Mouse (Mus musculus) neural tube, embryonic 12.5 days (tissue): ENCODE measurements around the gene Smyd1. TPM values are rescaled to one million over a fixed set of nuclear protein-coding genes. Genes with fewer than 3 reads are reported as not detected.

ENCODE experiments used
- ATAC-seq: fragments of 200-750 bp; cut with Nextera tagmentation; 2 replicates; pipeline ENCODE4 v1.8.0; 2017; ENCODE audit warnings: low read depth, mild to moderate bottlenecking, moderate TSS enrichment, moderate library complexity; ENCODE audit not compliant: low FRiP score
- H3K27ac ChIP-seq: fragments of 300-500 bp; sonication (generic); 2 replicates; pipeline ENCODE4 v1.5.1; 2016
- H3K27me3 ChIP-seq: fragments of 300-500 bp; sonication (generic); replicated peaks from 2 replicates; pipeline ENCODE4 v1.6.1; 2016; ENCODE audit warnings: mild to moderate bottlenecking
- H3K36me3 ChIP-seq: fragments of 300-500 bp; sonication (generic); 2 replicates; pipeline ENCODE4 v1.6.1; 2016; ENCODE audit warnings: mild to moderate bottlenecking
- H3K4me1 ChIP-seq: fragments of 300-500 bp; sonication (generic); 2 replicates; pipeline ENCODE4 v1.6.1; 2016
- H3K4me2 ChIP-seq: fragments of 300-500 bp; sonication (generic); replicated peaks from 2 replicates; pipeline ENCODE4 v1.6.1; 2016; ENCODE audit warnings: mild to moderate bottlenecking
- H3K4me3 ChIP-seq: fragments of 300-500 bp; sonication (generic); 2 replicates; pipeline ENCODE4 v1.5.1; 2016
- H3K9ac ChIP-seq: fragments of 300-500 bp; sonication (generic); 2 replicates; pipeline ENCODE4 v1.6.1; 2016; ENCODE audit warnings: mild to moderate bottlenecking
- H3K9me3 ChIP-seq: fragments of 300-500 bp; sonication (generic); 2 replicates; pipeline ENCODE4 v1.6.1; 2016; ENCODE audit warnings: mild to moderate bottlenecking
- whole genome bisulfite sequencing: fragments of 180-500 bp; shearing (Covaris S2); methylation state at CpG from one replicate; pipeline ENCODE4 v1.1.7; 2016; 5-methylcytosine and 5-hydroxymethylcytosine counted together
- microRNA-seq: library from miRNA; unstranded; fragments of <30 nt; microRNA quantifications from one replicate; pipeline ENCODE4, GENCODE M21; 2017
- polyA plus RNA-seq: library from polyadenylated mRNA; unstranded; fragments of >200 nt; fragmentation: Nextera tagmentation; extraction: Ambion mirVana; gene quantifications from 2 replicates; pipeline ENCODE4 v1.2.1, GENCODE M21; 2016

Smyd1 gene
- polyA plus RNA-seq, 1 experiment from 2014 or later, result 2.0 TPM

DNA sequence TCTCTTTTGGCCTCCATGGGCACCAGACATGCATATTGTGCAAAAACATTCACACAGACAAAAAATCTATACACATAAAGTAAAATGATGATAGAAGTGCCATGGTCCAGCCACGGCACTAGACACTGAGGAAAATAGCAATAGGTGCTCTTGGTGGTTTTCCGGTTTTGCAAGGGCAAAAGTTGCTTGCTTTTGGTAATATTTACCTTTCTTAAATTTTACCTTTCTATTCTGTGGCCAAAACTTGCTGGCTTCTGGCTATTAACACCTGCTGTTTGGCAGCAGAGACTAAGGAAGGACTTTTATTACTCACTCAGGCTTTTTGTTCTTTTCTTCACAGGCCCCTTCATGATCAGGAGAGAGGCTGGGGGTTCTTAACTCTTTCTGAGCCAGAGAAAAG lies 131.5 kb downstream of the Smyd1 start:
- ATAC-seq, result no peak
- Histone ChIP-seq H3K9ac (no peak overlapping the region), H3K27ac (no peak overlapping the region), H3K36me3 (no peaks in the 10 kb centered on the region), H3K4me3 (no peak overlapping the region), H3K4me2 (no peak overlapping the region), H3K27me3 (no peaks in the 10 kb centered on the region), H3K4me1 (no peaks in the 10 kb centered on the region), H3K9me3 (no peaks in the 10 kb centered on the region)
- WGBS, result 76% methylated on average over 2 of the region's 2 CpGs

DNA sequence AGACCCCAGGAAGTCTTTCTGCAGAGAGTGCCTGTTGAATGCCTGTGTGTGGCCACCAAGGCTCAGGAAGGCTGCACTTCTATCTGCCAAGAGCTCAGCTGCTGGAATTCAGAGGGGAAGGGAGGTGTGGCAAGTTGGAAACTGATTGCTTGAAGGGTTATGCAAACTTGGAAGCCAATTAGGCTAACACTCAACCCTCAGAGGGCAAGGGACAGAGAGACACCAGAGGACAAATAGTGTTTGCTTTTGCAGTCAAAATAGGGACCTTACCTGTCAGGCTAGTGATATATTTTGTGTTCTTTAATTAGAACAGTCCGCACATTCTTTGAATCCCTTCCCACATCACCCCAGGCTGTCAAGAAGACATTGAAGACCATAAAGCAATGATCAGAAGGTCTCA lies 132.5 kb downstream of the Smyd1 start:
- H3K9me3 ChIP-seq, result no peaks in the 10 kb centered on the region
- no peaks in the 10 kb centered on the region for H3K4me1 ChIP-seq
- H3K4me2 ChIP-seq, result no peak overlapping the region
- H3K9ac ChIP-seq, result no peak overlapping the region
- H3K4me3 ChIP-seq, result no peak overlapping the region
- H3K27ac ChIP-seq, result no peak overlapping the region
- WGBS, result 44% methylated on average over 1 of the region's 1 CpGs
- no peak for ATAC-seq
- H3K36me3 ChIP-seq, result no peaks in the 10 kb centered on the region
- no peaks in the 10 kb centered on the region for H3K27me3 ChIP-seq

DNA sequence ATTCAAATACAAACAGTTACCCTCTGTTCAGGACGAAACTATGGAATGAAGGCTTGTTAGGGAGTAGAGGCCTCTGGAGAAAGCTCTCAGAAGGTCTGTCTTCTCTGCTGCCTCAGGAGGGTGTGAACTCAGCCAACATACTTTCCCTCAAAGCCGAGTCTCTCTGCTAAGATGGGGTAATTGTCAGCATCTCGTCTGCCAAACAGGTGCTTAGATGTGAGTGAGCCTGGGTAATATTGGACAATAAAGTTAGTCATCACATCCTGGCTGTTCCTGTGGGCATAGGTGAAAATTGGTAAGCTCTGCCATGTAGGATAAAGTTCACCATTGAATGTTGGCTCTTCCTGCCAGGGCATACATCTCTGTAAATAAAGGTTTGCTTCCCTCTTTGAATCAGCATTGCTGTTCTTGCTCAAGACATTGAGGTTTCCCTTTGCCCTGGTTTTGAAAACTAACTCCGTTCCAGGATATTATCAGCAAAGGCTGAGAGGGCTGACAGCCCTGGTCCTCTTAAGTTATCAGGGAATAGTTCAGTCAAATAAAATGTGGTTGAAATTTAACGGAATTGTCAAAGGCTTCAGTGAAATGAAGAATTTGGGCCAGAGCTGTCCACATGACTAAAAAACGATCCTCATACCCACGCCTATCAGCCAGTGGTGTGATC lies 137.0 kb downstream of the Smyd1 start:
- H3K4me2 ChIP-seq, result no peak overlapping the region
- H3K4me3 ChIP-seq, result no peak overlapping the region
- no peak overlapping the region for H3K9ac ChIP-seq
- H3K9me3 ChIP-seq, result no peaks in the 10 kb centered on the region
- 88% methylated on average over 7 of the region's 7 CpGs for WGBS
- H3K4me1 ChIP-seq, result no peaks in the 10 kb centered on the region
- ATAC-seq, result no peak
- no peaks in the 10 kb centered on the region for H3K36me3 ChIP-seq
- H3K27ac ChIP-seq, result no peak overlapping the region
- no peaks in the 10 kb centered on the region for H3K27me3 ChIP-seq

DNA sequence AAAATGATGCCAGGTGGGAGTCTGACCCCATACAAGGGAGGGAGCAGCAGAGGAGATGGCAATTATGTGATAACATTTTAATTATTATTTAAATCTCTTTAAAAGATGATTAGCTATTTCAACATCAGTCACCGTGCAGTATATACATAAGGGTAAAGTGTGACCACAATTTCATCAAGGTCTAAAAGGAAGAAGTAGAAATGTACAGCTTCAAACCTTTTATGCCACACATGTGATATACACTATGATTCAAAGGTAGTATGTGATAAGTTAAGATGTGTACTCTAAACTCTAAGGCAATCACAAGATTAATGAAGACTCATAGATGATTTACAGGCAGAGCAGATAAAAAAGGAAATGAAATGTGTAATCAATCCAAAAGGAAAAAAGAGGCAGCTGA lies 141.4 kb downstream of the Smyd1 start:
- WGBS, result 87% methylated on average over 1 of the region's 1 CpGs
- H3K4me3 ChIP-seq, result no peak overlapping the region
- H3K9ac ChIP-seq, result no peak overlapping the region
- no peaks in the 10 kb centered on the region for H3K9me3 ChIP-seq
- no peak overlapping the region for H3K4me2 ChIP-seq
- H3K27me3 ChIP-seq, result no peaks in the 10 kb centered on the region
- no peaks in the 10 kb centered on the region for H3K4me1 ChIP-seq
- ATAC-seq, result no peak
- H3K27ac ChIP-seq, result no peak overlapping the region
- H3K36me3 ChIP-seq, result no peaks in the 10 kb centered on the region

DNA sequence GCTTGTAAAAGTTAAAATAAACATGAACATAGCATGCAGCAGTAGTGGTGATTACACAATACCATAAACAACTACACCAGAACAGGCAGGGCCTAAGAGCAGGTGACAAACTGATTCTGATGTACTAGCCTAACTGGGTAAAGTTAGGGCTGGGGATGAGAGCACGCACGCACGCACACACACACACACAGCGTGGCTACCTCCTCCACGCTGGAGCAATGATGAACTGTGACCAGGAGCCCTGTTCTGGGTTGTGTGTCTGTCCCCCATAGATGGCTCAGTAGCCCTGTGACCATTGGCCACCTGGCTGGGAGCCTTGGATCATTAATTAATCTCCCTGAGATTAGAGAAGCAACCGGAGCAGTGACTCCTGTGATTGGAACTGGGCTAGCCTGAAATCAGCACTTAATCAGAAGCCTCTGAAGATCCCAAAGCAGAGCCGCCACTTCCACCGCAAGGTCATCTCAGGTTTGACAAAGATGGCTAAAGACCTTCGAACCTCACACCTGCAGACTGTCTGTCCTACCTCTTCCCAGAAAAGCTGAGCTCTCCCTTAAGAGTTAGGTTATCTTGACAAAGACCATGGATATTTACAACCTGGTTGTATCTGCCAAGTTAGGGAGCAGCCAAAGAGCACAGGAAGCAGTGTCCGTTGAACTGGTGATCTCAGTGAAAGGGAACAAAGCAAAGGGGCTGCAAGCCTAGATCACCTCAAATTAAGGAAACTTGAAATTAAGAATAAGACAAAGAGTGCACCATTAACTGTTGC lies 149.0 kb downstream of the Smyd1 start:
- H3K4me2 ChIP-seq, result no peak overlapping the region

DNA sequence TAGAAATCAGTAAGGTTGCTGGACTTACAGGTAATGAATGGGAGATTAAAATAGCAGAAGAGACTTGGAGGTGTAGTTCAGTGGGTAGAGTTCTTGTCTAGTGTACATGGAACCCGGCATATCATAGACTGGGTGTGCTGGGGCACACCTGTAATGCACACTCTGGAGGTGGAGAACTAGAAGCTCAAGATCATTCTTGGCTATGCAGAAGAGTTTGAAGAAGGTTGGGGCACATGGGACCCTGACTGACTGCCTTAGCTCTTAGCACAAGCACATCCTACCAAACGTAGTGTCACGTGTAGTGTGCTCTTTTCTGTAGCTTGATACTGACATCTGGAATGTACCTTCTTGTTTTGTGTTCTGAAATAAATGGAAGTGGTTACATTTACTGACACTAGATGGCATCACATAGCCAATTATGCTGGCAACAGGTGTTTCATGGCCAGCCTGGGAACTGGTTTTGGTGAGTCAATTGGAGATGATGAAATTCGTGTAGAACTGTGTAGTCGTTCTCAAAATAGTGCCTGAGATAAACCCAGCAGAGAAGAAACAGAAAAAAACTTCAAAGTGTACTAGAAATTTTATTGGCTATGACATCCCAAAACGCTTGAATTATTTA lies 155.4 kb downstream of the Smyd1 start:
- Histone ChIP-seq H3K36me3 (no peaks in the 10 kb centered on the region), H3K27ac (no peak overlapping the region), H3K27me3 (no peaks in the 10 kb centered on the region), H3K4me3 (no peak overlapping the region), H3K9me3 (no peaks in the 10 kb centered on the region), H3K4me1 (no peaks in the 10 kb centered on the region), H3K9ac (no peak overlapping the region), H3K4me2 (no peak overlapping the region)
- no peak for ATAC-seq
- WGBS, result 61% methylated on average over 6 of the region's 6 CpGs

More for the DNA sequence above, 149.0 kb downstream of the Smyd1 start:
- H3K4me1 ChIP-seq, result no peaks in the 10 kb centered on the region
- H3K27ac ChIP-seq, result no peak overlapping the region
- H3K36me3 ChIP-seq, result no peaks in the 10 kb centered on the region
- no peaks in the 10 kb centered on the region for H3K9me3 ChIP-seq
- H3K27me3 ChIP-seq, result no peaks in the 10 kb centered on the region
- no peak overlapping the region for H3K4me3 ChIP-seq
- no peak for ATAC-seq
- 88% methylated on average over 10 of the region's 10 CpGs for WGBS
- H3K9ac ChIP-seq, result no peak overlapping the region

DNA sequence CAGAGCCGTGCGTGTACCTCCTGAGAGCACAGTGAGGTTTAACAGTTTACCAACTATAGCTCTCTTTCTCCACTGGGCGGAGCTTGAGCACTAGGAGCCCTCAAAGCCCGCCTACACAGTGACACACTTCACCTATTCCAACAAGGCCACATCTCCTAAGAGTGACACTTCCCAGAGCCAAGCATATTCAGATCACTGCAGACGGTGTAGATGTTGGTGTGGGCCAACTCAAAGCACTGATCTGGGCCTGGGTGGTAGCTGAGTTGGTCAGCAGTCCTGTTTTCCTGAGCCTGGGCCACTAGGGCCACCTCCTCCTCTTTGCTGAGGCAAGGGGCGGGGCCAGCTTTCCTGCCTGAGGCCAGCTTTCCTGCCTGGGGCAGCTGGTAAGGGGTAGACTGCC lies 157.6 kb downstream of the Smyd1 start:
- Histone ChIP-seq H3K9me3 (no peaks in the 10 kb centered on the region), H3K4me1 (no peaks in the 10 kb centered on the region), H3K4me3 (no peak overlapping the region), H3K9ac (no peak overlapping the region), H3K4me2 (no peak overlapping the region), H3K27me3 (no peaks in the 10 kb centered on the region), H3K36me3 (no peaks in the 10 kb centered on the region), H3K27ac (no peak overlapping the region)
- no peak for ATAC-seq
- 31% methylated on average over 6 of the region's 6 CpGs for WGBS

Small RNA genes lying within 50 kb of the gene (microRNA-seq; reads per million reads assigned to microRNA genes)
- gene Mir8112, result 18.4 reads per million, percentile 28 among the genes with 10 or more reads in this experiment

Other genes with a start within 250 kb of the Smyd1 start
- 4.6 and 5.4 TPM in 2 replicates for gene Thnsl2, start 177.8 kb downstream of the Smyd1 start, polyA plus RNA-seq
- gene Fabp1, start 122.4 kb downstream of the Smyd1 start, polyA plus RNA-seq, result not detected in 2 replicates
- 25.3 and 26.6 TPM in 2 replicates for gene Krcc1, start 50.6 kb downstream of the Smyd1 start, polyA plus RNA-seq
- gene Cd8b1, start 555 bp upstream of the Smyd1 start, polyA plus RNA-seq, result 0.27 TPM in 1 of 2 replicates, not detected in the other
- not detected in 2 replicates for gene Cd8a, start 51.2 kb upstream of the Smyd1 start, polyA plus RNA-seq
- gene Rmnd5a, start 118.4 kb upstream of the Smyd1 start, polyA plus RNA-seq, result 15.2 and 17.4 TPM in 2 replicates
- 27.0 and 28.4 TPM in 2 replicates for gene Rnf103, start 171.7 kb upstream of the Smyd1 start, polyA plus RNA-seq
- gene Chmp3, start 221.6 kb upstream of the Smyd1 start, polyA plus RNA-seq, result 52.2 and 59.5 TPM in 2 replicates